ENCODE assay signal across 11 mouse cellular contexts in the genomic region with DNA sequence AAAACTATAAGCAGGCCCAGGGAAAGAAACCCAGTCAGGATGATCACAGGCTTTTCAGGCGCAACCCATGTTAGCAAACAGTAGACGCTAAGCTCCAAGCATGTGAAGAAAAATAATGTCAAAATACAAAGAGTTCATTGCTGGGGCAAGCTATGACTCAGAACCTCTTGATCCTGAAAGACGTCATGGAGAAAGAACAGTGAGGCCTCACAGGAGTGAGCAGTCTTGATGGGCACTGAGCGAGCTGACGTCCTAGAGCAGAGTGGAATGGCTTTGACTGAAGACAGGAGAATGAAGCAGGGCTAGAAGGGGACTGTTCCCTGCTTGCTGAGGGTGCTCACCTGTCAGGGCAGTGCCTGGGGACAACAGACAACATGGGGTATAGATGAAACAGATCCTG.
"Had no signal": no experiment of that assay in that cellular context is flagged by ENCODE, and none has a peak within 500 bp of the region (broad histone marks: within the 10 kb centered on the region; RNA-seq: fewer than 3 reads in every experiment).

No protein-coding gene starts in this region.

- H3K4me2 ChIP-seq: limb, embryonic 13.5 days; midbrain, embryonic 12.5 days; stomach, embryonic 15.5 days had no signal

- H3K4me1 ChIP-seq: stomach, embryonic 15.5 days had no signal

- H3K36me3 ChIP-seq: limb, embryonic 13.5 days; midbrain, embryonic 12.5 days; stomach, embryonic 15.5 days had no signal

- DNase-seq: kidney, adult 8-10 months; kidney, postnatal 25 days; right cerebral cortex, postnatal 14 days; thymus, postnatal 4 days had no signal

- H3K27me3 ChIP-seq: stomach, embryonic 15.5 days had no signal

- H3K4me3 ChIP-seq: layer of hippocampus, adult 2 months; limb, embryonic 13.5 days; midbrain, embryonic 12.5 days; stomach, embryonic 15.5 days had no signal

- ATAC-seq: inflammation-experienced regulatory T-cells, adult 6 months; intestine, postnatal 0 days had no signal

- H3K27ac ChIP-seq: layer of hippocampus, adult 2 months; limb, embryonic 13.5 days; liver, embryonic 14.5 days; midbrain, embryonic 12.5 days; stomach, embryonic 15.5 days had no signal

- H3K9me3 ChIP-seq: limb, embryonic 13.5 days; midbrain, embryonic 12.5 days; stomach, embryonic 15.5 days had no signal

- H3K9ac ChIP-seq: limb, embryonic 13.5 days; liver, embryonic 14.5 days; midbrain, embryonic 12.5 days; stomach, embryonic 15.5 days had no signal
